Mouse (Mus musculus) CH12.LX (cell line): ENCODE data around the gene Phka2.

Experiments
- CTCF ChIP-seq, 2 experiments: IDR thresholded peaks in 1 of 2; conservative IDR thresholded peaks in 1 of 2; 2 replicates each; pipeline ENCODE4 v1.5.1; 2011 to 2012; ENCODE audit warnings: low read depth in 2 of 2, low read length in 2 of 2, improper control_type of control experiment in 1 of 2, inconsistent platforms in 1 of 2, mild to moderate bottlenecking in 1 of 2, moderate library complexity in 1 of 2
- EP300 ChIP-seq: IDR thresholded peaks from 2 replicates; pipeline ENCODE4 v1.6.1; 2011; ENCODE audit warnings: low read length, improper control_type of control experiment
- GABPA ChIP-seq: IDR thresholded peaks from 2 replicates; pipeline ENCODE4 v1.6.1; 2012; ENCODE audit warnings: low read depth, low read length, improper control_type of control experiment, inconsistent platforms; ENCODE audit not compliant: insufficient replicate concordance
- HCFC1 ChIP-seq: IDR thresholded peaks from 2 replicates; pipeline ENCODE4 v1.6.1; 2012; ENCODE audit warnings: low read depth, mild to moderate bottlenecking, inconsistent platforms, low read length, improper control_type of control experiment
- KAT2A ChIP-seq: IDR thresholded peaks from 2 replicates; pipeline ENCODE4 v1.6.1; 2012; ENCODE audit warnings: low read length, improper control_type of control experiment, inconsistent platforms; ENCODE audit not compliant: insufficient replicate concordance
- MAX ChIP-seq: IDR thresholded peaks from 2 replicates; pipeline ENCODE4 v1.6.1; 2011; ENCODE audit warnings: low read length, improper control_type of control experiment
- POLR2A ChIP-seq: IDR thresholded peaks from 2 replicates; pipeline ENCODE4 v1.6.1; 2011; ENCODE audit warnings: low read depth, mild to moderate bottlenecking, improper control_type of control experiment, low read length
- POLR2AphosphoS2 ChIP-seq: IDR thresholded peaks from 2 replicates; pipeline ENCODE4 v1.6.1; 2011; ENCODE audit warnings: low read depth, low read length, improper control_type of control experiment
- SIN3A ChIP-seq: IDR thresholded peaks from 2 replicates; pipeline ENCODE4 v1.6.1; 2012; ENCODE audit warnings: low read length, improper control_type of control experiment, inconsistent platforms
- SMC3 ChIP-seq: IDR thresholded peaks from 2 replicates; pipeline ENCODE4 v1.6.1; 2011; ENCODE audit warnings: low read depth, low read length, improper control_type of control experiment
- USF1 ChIP-seq: IDR thresholded peaks from 2 replicates; pipeline ENCODE4 v1.6.1; 2014; ENCODE audit warnings: low read depth, mild to moderate bottlenecking, inconsistent platforms, low read length, improper control_type of control experiment
- ZC3H11A ChIP-seq: IDR thresholded peaks from 2 replicates; pipeline ENCODE4 v1.6.1; 2012; ENCODE audit warnings: low read depth, mild to moderate bottlenecking, inconsistent platforms, low read length, improper control_type of control experiment
- ZNF384 ChIP-seq: IDR thresholded peaks from 2 replicates; pipeline ENCODE4 v1.6.1; 2012; ENCODE audit warnings: low read depth, low read length, improper control_type of control experiment, inconsistent platforms

GRCm38 (mm10) chrX:160585110-160585509 lies 83.1 kb downstream of the Phka2 start:
- TF ChIP-seq EP300 (no peak), CTCF (conservative IDR thresholded peaks at IDR 0.05 in 1 of 2, IDR thresholded peaks at IDR 0.05 in 1 of 2; ENCODE audit: low read depth in 2 of 2, low read length in 2 of 2) (no peak), SIN3A (no peak), HCFC1 (no peak), ZC3H11A (no peak), ZNF384 (no peak), POLR2A (no peak), POLR2AphosphoS2 (no peak), KAT2A (no peak), GABPA (no peak), USF1 (no peak), SMC3 (no peak), MAX (no peak)
